Mouse (Mus musculus) spleen, adult 10 weeks (tissue): ENCODE measurements around the gene 4930432M17Rik. TPM values are rescaled to one million over a fixed set of nuclear protein-coding genes. Genes with fewer than 3 reads are reported as not detected.

ENCODE experiments used
- polyA plus RNA-seq: library from polyadenylated mRNA; stranded (reverse); fragments of 350-450 nt; fragmentation: Illumina TruSeq; extraction: RNeasy Lipid Tissue Mini Kit (QIAGEN cat#74804); gene quantifications from one replicate; pipeline ENCODE4 v1.2.3, GENCODE M21; 2015; ENCODE audit warnings: low replicate concordance; ENCODE audit not compliant: insufficient read depth

4930432M17Rik gene
- not detected for polyA plus RNA-seq

DNA sequence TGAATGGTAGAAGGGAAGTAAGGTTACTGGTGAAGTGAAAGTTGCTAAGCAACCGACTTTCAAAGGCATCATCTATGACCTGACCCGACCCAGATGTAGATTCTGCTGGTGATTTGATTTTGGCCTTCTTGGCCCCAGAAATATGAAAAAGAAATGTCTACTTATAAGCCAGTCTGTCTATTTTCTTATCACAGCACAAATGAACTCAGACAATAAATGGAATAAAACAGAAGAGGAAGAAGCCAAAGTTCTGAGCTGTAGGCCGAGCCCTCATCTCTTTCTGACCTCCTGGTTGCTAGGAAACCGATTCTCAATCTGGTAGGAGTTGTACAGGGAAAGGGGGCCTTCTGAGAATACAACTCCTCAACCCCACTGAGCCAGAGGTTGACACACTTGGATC lies at the start of gene 4930432M17Rik:
Gene 4930432M17Rik, plus strand, starts transcription at position 301 of the 400 bp plus-strand sequence.

DNA sequence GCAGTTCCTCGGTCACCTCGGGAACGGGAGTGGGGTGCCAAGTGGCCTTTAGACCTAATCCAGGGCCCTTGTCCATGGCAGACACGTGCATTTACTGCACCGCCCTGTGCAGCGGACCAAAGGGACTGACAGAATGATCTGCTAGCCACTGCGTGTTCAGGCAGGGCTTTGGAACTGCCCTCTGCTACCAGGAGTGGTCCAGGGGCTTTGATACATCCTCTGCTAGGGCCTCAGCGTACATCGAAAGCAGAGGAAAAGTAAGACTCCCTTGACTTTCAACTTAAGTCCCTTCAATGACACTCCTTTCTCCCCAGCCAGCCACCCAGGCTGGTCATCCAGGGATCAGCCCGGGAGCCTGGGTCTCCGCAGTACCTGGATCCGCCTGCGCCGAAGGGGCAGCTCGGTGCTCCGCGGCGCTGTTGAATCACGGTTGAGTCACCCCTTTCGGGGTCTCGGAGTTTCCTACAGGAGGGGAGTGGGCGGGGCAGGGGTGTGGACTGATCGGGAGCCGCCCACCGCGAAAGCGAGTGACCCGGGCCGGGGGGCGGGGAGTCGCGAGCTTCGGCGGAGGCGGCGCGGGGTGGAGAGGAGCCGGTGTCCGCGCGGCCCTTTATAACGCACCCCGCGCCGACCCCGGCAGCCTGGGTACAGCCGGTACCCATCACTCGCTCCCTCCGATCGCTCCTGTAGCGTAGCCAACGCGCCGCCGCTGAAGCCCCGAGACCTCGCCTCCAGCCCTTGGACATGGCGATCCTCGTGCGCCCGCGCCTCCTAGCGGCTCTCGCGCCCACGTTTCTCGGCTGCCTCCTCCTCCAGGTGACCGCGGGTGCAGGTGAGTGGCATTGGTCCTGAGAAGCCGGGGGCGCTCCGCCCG lies 52.6 kb downstream of the 4930432M17Rik start, which contains the start of gene F3:
Gene F3, plus strand, starts transcription at position 567 of the 874 bp plus-strand sequence.

Other genes starting within 250 kb of the 4930432M17Rik start
- gene Cnn3, start 244.3 kb upstream of the 4930432M17Rik start, polyA plus RNA-seq: 143 TPM
- gene Slc44a3, start 138.4 kb upstream of the 4930432M17Rik start, polyA plus RNA-seq: not detected
- 8.0 TPM for gene F3, start 52.8 kb downstream of the 4930432M17Rik start, polyA plus RNA-seq
- gene Abcd3, start 144.5 kb downstream of the 4930432M17Rik start, polyA plus RNA-seq: 28.3 TPM